Mouse (Mus musculus) spleen, adult 18-20 months (tissue): ENCODE measurements around the gene Gm17349.
A peak's percentile ranks its signal among the peaks of the same experiment; 100 is the strongest.

Experiments
- DNase-seq, 2 experiments: peaks; one replicate each; pipeline ENCODE4 v3.0.0; 2022; ENCODE audit warnings: mixed read lengths in 2 of 2

Gene Gm17349

GRCm38 (mm10) chr15:99698533-99699085, 6.7 kb downstream of the Gm17349 start:
- DNase-seq, result no peak

GRCm38 (mm10) chr15:99697309-99697708, 8.0 kb downstream of the Gm17349 start:
- DNase-seq, result no peak

DNA sequence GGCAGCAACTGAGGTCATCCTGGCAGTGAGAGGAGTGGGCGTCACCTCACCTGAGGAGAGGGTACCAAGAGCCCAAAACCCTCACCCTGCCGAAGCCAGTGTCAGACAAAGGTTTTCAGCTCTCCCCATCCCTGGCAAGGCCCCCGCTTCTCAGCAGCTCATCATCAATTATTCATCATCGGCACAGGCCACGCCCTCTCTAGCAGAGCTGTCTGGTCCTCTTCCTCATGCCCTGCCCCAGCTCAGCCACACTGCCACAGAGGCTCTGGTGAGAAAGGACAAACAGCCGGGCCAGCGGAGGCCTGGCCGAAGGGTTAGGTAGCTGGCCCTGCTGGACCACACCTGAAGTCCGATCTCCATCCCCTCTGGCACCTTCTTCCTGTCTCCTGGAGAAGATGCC, 13.3 kb downstream of the Gm17349 start:
- no peak for DNase-seq

- no peak for DNase-seq
Measured at GRCm38 (mm10) chr15:99690924-99691323, 14.4 kb downstream of the Gm17349 start.

DNA sequence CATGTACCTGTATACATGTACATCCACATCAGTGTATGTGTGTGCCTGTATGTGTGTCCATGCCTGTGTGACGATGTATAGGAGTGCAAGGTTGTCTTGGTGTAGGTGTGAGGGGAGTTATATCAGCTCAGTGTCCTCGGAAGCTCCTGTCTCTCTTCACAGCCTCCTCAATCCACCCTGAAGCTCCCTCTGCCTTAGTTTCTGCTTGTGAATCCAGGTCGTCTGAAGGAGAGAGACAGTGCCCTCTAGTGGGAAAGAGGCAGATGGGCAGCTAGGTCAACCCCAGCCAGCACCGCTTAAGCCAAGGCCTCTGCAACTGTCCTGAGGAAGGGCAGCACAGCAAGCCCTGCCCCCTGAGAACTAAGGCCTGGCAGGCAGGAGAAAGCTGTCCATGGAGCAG, 16.6 kb downstream of the Gm17349 start:
- DNase-seq, result peak in 1 of 2 experiments; percentile 30

DNA sequence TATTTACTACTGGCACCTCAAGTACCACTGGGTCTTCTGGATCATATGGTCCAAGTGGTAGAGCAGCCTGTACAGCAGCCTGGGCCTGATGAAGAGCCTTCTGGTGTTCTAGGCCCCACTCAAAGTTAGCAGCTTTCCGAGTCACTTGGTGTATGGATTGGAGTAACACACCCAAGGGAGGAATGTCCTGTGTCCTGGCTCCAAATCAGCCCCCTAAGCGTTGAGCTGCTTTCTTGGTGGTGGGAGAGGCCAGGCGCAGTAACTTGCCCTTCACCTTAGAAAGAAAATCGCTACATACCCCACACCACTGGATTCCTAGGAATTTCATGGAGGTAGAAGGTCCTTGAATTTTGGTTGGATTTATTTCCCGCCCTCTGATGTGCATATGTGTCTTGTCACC, 21.1 kb downstream of the Gm17349 start:
- no peak for DNase-seq

DNA sequence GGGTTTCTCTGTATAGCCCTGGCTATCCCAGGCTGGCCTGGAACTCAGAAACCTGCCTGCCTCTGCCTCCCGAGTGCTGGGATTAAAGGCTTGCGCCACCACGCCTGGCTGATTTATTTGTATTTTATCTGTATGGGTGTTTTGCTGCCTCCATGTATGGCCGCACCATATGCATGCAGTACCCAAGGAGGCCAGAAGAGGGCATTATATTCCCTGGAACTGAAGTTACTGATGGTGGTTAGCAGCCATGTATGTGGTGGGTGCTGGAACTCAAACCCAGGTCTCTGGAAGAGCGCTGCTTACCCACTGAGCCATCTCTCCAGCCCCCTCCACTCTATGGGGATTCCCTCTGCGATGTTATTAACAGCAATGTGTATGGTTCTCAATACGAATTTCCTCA, 22.4 kb downstream of the Gm17349 start:
- DNase-seq, result no peak

DNA sequence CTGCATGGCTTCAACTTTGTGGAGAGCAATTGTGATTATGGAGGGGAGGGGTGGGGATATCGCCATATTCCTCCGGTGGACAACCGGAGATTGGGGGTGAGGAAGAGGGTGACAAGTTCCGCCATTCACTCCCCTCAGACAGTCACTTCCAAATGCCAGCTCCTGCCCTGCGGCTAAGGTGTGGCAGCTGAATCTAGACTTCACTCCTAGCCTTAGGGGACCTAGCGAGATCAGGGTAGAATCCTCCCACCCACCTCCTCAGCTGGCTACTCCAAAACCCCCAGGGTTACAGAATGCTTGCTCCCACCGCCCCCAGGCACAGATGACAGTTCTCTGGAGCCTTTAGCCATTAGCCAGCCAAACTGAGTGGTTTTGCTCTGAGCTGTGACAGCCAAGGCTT, 26.3 kb downstream of the Gm17349 start:
- DNase-seq, result no peak

DNA sequence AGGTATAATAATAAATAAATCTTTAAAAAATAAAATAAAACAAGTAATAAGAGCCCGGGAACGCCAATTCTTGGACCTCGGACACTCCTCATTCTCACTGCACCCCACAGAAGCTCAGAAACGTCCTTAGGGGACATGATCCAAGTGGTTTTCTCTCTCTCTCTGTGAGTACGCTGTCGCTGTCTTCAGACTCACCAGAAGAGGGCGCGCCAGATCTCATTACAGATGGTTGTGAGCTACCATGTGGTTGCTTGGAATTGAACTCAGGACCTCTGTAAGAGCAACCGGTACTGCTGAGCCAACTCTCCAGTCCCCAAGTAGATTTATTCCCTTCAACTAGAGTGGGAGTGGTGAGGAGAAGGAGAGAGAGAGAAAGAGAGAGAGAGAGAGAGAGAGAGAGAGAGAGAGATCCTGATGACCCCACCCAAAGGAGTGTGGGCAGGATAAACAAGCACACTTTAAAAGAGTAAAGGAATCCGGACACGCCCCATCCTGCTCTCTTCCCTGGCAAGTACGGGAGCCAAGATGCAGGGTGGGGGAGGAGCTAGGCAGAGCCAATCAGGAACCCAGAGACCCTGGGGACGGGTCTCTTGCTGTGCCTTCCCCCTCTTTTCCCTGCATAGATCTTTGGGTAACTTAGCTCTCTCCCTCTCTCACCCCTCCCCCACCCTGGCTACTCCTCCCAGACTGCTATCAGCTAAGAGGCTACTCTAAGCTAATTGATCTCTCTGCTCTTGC, 27.1 kb downstream of the Gm17349 start:
- peak in 1 of 2 experiments; percentile 23 for DNase-seq

- DNase-seq, result no peak
Measured at GRCm38 (mm10) chr15:99677089-99677488, 28.2 kb downstream of the Gm17349 start.

- DNase-seq, result no peak
Measured at GRCm38 (mm10) chr15:99674866-99675265, 30.4 kb downstream of the Gm17349 start.

GRCm38 (mm10) chr15:99671783-99672182, 33.5 kb downstream of the Gm17349 start:
- DNase-seq, result no peak

DNA sequence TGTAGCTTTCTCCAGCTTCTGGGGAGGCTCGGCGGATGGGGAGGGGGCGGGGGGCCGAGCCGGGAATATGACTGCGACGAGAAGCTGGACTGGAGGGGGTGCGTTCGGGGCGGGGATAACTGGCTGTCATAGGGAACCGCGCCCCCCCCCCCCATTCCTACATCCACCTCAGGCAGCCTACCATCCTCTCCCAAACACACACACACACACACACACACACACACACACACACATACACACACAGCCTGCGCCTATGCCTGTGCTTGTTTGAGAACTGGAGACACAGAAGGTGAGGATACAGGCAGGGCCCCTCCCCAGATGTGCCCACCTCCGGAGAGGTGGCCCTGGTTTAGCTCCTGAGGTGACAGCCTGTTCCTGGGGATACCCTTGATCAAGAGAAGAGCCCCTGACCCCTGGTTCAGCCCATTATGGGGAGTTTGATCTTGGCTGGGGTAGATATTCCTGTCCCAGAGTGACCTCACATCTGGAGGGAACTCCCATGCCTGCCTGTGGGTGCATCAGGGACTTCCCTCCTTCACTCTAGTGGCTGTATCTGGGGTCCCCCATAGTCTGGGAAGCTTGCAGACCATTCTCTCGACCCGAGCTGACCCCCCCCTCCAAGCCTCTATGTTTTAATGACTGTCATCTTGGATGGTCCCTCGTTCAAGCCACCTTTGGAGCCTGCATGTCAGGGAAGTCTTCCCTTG, 34.2 kb downstream of the Gm17349 start:
- DNase-seq, result no peak

GRCm38 (mm10) chr15:99670154-99670821, 35.0 kb downstream of the Gm17349 start, which contains the start of gene Asic1:
Asic1 (plus strand) TSS chr15:99670368.
- no peak for DNase-seq

DNA sequence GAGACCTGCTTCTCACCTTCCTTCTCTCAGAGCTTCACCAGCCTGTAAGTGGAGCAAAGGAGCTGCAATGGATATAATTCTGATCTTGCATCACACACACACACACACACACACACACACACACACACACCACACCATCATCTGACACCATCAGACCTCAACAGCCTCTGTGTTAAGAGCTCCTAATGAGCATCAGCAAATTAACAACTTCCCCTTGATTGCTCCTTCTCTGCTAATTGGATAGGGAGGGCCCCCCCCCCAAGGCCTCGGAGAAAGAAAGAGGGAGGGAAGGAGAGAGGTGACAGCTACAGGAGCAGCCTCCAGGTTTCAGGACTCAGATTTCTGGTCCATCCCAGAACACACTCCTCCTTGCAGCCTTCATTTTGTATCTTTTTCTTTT, 35.9 kb downstream of the Gm17349 start:
- DNase-seq, result no peak

- DNase-seq, result peak; percentile 43 to 73
Measured at GRCm38 (mm10) chr15:99668881-99669280, 36.4 kb downstream of the Gm17349 start.

DNA sequence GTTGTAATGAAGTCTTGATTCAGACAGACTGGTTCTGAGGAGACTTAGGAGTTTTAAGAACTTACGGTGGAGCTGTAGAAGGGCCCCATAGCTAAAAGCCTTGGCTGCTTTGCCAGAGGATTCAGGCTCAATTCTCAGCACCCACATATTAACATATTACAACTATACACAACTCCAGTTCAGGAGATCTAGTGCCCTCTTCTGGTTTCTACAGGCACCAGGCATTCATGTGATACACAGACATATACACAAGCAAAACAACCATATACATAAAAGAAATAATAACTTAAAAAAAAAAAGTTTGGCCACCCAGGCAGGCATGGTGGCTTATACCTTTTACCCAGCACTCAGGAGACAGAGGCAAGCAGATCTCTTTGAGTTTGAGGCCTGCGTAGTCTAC, 37.7 kb downstream of the Gm17349 start:
- DNase-seq, result no peak

- no peak for DNase-seq
Measured at GRCm38 (mm10) chr15:99664600-99665451, 40.5 kb downstream of the Gm17349 start.

DNA sequence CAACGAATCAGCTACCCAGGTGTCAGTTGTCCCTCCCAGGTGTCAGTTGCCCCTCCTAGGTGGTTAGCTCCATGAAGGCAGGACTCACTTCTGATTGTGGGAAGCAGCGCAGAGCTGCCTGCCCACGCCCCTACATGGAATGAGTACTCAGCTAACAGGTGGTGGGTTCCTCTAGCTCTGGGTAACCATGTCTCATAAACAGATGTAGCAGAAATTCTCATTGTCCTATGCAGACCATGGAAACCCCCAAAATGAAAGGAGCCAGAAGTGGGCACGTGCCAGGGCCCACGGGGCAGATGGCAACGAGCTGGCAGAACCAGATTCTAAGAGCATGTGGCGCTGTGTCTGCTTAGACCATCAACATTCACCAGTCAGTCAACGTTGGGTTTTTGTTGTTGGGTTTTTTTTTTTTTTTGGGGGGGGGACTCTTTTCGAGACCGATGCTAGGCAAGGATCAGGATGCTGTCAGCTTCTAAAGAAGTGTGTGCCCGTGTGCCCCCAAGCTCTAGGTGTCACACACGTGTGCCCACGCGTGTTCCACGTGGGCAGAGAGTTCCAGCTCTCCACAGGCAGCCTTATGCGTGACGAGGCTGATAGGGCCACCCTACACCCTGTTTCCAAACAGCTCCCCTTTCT, 41.2 kb downstream of the Gm17349 start:
- no peak for DNase-seq

DNA sequence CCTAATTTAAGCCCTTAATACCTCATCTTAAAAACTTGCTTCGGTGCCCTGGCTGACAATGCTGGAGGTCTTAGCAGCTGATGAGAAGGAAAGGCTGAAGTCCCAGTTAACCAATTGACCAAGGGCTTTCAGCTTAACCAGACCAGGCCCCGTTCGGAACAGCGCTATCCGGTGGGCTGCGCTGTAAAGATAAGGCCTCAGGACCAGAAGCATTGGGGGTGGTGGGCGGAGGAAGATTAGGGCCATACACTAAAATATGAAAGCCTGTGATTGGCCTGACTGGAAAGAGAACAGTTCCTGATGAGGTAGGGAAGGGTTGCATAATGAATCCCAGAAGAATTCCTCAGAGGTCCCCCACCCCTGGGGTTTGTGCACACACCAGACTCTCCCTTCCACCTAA, 42.9 kb downstream of the Gm17349 start:
- no peak for DNase-seq

DNA sequence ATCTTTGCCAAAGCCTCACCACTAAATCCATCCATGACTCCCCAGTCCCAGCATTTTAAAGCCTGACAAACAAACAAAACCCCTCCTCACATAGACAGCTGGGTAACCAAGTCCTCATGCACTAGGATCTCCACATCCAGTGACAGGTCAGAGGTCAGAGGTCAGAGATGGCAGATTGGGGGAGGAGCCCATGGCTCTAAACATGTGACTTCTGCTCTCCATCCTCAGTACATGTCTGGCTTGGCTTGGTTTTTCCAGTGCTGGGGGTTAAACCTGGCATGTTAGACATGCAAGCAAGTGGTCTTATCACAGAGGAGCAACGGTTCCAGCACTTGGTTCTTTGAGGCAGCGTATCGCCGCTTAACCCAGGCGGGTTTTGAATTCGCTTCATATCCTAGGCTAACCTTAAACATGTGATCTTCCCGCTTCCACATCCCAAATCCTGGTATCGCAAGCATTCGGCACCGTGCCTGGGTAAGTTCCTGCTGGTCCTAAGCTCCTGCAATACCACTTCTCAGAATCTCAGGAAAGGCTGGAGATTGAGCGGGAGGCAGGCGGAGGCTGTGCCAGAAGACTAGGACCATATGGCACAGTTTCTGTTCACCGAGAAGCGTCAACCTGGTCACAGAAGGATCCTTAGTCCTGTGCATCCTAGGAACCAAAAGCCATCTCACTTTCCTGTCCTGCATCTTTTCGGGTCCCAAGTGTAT, 44.0 kb downstream of the Gm17349 start:
- no peak for DNase-seq
